Mouse (Mus musculus): ENCODE measurements at regions not wholly inside any gene's neighbourhood (a gene's known extent, or its start where the extent isn't known, plus 50 kb on each side); places are given as distances from the start of the nearest gene placed in this dataset.

DNA sequence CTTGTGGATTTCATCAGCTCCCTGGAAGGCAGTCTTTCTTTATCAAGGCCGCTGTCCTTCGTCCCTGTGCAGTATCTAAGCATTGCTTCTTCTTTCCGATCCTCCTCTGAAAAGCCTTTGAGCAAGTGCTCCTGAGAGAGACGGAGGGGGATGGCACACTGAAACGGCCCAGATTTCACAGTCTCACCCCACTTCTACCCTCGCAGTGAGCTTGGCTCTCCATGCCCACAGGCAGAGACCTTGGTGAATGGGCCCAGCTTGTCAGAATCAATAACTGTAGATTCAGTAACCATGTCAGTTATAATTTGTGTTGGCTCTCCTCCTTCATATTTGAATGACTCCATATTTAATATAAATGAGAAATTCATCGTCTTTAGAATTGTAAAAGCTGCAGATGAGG lies 234.3 kb upstream of the Vstm2b start:
- in situ Hi-C loops (cut with MseI, MboI) = no loop called here

DNA sequence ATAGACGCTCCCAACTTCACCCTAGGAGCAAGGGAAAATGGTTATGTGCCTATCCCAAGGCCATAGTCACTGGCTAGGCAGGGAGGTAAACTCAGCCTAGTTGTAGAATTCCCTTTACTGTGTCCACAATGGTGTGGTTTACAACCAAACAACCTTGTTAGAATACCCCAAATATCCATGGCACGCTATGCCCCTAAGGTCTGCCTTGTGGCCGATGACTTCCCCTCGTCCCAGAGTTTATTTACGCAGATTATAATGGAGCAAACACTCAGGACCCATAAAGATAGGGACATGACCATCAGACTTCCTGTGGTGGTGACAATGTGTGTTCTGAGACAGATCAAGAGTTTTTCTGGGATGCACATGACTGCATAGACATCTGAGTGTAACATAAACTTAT lies 231.5 kb upstream of the Vstm2b start:
- in situ Hi-C loops (cut with MseI, MboI) = no loop called here

DNA sequence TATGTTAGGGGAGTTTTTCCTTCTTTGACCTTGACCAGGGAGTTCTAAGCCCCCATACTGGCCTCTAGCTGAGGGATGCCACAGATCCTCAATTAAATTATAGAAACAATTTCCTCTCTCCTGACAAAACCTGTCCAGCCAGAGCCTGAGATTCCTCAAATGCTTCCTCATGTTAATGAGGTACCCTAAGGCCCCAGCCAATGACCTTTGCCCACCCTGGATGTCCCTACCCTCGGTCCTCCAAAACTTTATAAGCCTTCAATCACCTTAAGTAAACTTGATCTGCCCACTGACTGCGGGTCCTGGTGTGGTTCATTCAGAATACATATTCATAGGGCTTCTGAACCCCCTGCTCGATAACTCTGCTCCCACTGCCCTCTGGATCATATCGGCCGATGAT lies 227.7 kb upstream of the Vstm2b start:
- in situ Hi-C loops (cut with MseI, MboI) = no loop called here

DNA sequence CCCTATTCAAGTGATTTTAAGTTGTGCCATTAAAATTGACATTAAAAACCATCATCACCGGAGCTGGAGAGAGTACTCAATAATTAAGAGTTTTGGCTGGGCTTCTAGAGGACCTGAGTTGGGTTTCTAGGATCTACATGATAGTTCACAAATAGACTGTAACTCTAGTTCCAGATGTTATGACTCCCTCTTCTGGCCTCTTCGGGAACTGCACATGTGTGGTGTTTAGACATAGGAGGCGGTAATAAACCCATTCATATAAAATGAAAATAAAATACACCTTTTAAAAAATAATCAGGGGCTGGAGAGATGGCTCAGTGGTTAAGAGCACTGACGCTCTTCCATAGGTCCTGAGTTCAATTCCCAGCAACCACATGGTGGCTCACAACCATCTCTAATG lies 227.1 kb upstream of the Vstm2b start:
- in situ Hi-C loops (cut with MseI, MboI) = no loop called here

DNA sequence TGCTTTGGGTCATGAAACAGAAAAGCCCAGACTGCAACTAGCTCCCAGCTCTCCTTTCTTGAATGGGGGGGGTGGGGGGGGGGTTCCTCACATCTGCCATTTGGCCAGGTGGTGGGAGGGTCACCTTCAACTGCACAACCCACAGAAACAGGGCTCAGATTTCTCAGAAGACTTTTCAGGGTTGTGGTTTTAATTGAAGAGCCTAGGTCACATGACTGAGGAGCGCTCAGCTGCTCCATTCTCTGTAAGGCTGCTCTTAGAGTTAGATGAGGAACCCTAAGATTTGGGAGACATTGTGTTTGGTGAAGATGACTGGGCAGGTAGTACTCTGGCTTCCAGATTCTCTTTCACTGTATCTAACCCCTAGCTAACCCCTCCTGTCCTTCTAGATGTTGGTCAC lies 225.8 kb upstream of the Vstm2b start:
- in situ Hi-C loops (cut with MseI, MboI) = no loop called here

DNA sequence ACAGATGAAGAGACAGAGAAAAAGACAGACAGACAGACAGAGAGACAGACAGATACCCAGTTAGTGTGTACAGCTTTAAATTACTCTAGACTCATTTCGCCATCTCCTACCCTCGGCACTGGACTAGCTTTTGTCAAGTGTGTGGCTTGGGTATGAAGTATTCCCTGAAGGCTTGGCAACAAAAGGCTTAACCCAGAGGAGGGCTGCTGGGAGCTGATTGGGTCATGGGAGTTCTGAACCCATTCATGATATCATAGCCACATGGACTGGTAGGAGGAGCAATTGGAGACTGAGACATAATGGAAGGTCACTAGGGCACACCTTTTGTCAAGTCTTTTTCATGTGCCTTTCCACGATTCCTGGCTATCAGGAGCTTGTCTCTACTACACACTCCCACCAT lies 223.7 kb upstream of the Vstm2b start:
- in situ Hi-C loops (cut with MseI, MboI) = no loop called here

DNA sequence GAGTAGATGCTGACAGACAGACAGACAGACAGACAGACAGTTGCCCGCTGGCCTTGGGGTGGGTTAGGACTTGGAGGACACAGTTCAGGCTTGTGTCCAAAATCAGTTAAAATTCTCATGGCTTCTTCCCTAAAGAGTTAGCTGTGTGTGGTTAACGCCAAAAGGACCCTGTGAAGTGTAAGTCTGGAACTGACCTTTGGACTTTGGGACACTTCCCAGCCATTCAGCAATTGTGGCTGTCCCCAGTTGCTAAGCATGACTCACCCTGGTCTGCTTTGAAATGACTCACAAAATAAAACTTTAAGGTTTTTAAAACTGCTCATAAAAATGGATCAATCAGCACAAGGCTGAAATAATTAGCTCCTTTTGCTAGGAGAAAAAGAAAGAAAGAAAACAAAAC lies 220.5 kb upstream of the Vstm2b start:
- in situ Hi-C loops (cut with MseI, MboI) = no loop called here

DNA sequence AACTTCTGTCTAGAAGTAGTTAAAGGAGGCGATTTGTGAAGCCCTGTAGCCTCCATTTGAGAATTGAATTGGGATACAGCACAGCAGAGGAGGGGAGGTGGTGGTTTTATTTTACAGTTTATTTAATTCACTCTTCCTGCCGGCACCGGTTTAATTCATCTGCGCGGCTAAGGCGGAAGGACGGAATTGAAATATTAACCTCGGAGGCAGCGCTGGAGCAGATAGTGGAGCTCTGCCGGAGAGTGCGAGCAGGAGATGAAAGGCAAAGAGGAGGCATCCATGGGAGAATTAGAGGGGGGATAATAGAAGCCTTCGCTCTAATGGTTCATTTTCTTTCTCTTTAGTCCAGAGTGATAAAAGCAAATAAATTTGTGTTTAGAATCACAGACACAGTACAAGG lies 217.6 kb upstream of the Vstm2b start:
- in situ Hi-C loops (cut with MseI, MboI) = no loop called here

DNA sequence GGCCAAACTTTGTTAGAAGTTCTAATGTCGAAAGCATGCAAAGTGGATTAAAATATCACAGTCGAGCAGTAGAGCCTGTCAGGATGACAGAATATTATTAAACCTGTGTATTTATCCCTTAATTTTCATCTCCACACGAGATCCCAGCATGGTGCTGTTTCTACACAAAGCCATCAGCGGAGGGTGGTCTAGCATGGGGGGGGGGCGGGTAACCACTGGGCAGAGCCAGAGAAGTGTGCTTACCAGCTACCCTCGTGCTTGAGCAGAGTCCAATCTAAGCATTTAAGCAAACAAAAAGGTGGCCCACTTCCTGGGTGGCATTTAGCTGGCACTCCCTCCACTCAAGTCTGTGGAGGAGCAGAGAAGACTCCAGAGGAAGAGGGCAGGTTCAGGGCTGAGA lies 217.1 kb upstream of the Vstm2b start:
- in situ Hi-C loops (cut with MseI, MboI) = no loop called here

DNA sequence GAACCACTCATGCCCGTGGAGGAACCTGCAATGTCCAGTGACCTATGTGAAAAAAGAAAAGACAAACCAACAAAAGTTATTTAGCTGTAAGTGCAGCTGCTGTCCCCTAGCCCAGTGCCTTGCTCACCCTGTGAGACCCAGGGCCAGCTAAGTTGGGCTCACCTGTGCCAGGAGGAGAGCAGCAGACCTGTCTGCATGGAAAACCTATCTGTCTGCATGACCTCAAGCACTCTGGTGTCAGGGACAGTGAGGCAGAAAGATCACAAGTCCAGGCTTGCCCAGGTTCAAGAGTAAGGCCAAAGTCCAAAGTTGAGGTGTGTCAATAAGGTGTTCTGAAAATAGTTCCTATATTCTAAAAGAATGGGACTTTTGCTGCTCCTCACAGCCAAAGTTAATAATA lies 215.0 kb upstream of the Vstm2b start:
- in situ Hi-C loops (cut with MseI, MboI) = no loop called here

DNA sequence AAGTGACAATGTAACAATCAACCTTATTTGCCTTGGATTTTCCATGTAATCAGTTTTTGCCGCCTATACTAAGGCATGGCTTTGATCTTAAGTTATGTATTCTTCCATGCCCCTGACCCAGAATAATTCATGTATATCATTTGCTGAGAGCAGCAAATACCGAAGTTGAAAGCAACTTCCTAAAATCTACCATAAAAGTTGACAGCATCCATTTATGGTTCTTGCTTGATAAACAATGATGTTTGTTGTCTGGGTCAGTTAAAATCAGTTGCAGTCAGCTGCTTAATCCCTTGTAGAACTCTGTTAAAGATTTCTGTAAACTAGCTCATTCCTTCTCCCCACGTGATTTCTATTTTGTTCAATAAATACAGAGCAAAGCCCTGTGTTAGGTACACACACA lies 214.5 kb upstream of the Vstm2b start:
- in situ Hi-C loops (cut with MseI, MboI) = no loop called here

DNA sequence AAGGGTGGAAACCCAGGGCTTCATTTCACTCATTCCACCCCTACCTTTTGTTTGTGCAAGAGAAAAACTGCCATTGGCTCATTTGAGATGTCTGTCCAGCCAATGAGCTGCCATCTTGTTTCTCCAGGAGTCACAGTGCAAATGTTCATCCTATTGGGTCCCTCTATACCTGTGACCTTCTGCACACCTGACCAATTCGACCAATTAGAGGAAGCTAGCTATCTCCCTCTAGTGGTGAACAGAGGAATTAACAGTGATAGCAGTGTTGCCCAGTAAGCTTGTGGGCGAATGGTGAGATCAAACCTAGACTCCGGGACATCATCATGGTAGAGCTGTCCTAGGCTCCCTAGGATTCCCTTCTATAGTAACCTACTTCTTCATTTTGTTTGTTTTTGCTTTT lies 211.1 kb upstream of the Vstm2b start:
- in situ Hi-C loops (cut with MseI, MboI) = no loop called here

DNA sequence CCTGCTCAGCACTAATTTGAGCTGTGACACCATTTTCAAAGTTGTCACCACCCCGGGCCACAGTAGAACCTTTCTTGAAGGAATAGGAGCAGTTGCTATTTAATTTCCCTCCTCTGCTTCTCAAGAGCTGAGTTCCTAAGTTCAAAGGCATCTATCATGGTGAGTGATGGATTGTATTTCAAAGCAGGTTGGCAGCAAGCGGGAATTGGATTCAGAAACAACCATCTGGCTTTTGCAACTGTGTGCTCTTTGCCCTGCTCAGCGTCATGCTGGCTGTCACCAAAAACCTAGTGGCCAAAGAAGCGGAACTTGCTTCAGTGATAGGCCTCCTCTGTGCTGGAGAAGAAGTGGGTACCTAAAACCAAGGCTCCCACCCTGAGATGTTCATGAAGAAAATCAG lies 209.6 kb upstream of the Vstm2b start:
- in situ Hi-C loops (cut with MseI, MboI) = no loop called here

DNA sequence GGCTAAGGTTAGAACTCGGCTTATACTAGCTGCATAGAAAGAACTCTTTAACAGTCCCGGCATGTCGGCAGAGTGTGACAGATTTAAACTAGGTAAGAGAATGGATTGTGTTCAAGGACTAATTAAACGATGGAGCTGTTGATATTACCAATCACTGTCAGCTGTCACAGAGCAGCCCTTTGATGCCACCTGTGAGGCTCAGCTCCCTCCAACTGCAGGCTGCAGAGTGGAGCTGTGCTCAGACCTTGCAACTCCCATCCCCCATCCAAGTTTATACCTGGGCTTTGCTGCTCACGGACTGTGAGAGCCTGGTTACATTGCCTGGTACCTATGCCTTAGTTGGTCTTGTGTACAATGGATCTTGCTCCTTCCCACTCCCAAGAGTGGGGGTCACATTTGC lies 204.4 kb upstream of the Vstm2b start:
- in situ Hi-C loops (cut with MseI, MboI) = no loop called here

DNA sequence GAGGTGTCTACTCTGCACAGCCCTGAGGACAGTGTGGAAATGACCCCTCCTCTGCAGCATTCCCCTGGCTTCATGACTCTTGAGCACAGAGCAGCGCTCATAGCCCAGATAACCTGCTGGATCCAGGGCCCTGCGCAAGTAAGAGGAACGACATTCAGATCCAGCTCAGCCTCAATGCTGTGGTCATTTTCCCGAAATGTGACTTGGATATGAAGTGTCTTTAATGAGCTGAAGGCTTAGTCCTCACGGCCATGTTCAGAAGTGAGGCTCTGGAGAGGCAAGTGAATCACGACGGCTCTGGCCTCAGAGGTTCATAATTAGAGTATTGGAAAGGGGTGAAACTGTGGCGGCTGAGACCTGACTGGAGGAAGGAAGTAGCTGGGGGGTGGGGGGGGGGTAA lies 200.6 kb upstream of the Vstm2b start:
- in situ Hi-C loops (cut with MseI, MboI) = no loop called here

DNA sequence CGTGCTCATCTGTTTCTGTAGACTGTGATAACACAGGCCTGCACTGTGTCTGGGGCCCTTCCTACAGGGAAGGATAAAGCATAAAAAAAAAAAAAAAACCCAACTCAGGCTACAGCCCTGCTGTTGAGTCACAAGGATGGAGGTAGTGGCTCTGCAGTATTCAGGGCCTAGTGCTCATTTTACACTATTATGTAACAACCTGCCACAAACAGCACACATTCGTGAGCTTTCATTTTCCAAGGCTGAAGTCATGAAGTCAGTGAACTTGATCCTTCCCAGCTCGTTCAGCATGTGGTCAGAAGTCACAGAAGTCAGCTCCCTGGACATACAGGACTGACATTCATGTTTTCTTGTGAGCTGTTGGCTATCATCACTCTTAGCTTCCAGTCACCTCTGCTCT lies 199.8 kb upstream of the Vstm2b start:
- in situ Hi-C loops (cut with MseI, MboI) = no loop called here

DNA sequence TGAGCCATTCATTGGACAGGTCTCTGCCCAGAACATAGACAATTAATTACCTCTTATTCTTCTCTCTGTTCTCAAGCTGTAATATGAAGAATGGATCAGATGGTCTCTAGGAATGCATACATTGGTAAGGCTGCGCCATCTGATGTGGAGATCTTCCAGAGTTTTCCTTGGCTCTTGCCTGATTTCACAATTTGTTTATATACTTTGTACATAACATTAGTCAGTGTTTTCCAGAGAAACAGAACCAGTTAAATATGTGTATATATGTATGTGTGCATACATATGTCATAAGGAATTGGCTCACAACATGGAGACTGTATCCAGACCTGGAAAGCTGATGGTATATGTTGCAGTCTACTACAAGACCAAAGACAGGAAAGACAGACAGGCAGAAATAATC lies 198.5 kb upstream of the Vstm2b start:
- in situ Hi-C loops (cut with MseI, MboI) = no loop called here

DNA sequence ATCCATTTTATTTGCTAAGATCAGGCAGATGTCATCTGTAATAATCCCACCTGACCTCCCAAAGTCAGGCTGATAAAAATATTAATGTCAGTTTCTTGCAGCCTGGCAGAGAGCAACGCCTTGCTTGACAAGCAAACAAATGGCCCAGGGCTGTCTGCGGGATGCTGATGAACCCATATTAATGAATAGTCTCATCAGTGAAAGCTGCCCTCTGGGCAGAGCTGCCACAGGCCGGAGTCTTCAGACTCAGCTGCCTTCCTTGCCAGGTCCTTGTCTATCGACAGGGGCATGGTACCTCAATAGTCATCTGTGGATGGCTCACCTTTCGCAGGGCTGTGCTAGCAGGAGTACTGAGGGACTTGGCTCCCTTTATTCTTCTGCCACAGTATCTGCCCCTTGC lies 197.5 kb upstream of the Vstm2b start:
- in situ Hi-C loops (cut with MseI, MboI) = no loop called here

DNA sequence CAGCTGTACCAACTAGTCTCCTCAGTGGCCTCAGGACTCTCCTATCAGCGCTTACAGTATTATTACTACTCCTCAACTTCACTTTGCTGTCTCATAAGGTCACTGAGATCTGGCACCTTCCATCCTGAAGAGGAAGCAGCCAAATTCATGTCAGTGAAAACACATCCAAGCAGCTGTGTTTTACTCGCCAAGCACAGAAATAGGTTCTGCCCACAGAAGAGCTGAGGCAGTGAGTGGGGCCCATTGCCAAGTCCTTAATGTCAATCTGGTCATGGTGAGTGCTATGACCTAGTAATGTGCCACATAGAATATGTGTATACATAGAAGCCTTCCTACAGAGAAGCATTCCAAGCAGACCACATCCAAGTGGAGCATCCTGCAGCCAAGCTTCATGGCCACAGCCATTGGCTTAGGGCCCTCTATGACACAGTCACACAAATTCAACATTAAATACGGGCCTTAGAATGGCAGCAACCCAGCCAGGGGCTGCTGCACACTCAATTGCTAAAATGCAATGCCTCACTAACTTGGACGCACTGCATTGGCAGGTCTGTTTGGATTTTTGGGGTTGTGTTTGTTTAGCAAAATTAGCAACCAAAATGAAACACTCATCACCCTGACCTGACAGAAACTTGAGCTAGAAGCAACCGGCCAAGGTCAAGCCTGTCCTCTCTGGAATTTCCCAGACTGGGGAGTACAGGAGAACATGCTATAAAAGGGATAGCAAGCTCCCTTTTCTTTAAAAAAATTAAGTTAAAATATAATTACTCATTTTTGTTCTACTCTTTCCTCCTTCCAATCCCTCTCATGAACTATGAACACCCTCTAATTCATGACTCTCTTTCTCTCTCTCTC lies 195.7 kb upstream of the Vstm2b start:
- in situ Hi-C loops (cut with MseI, MboI) = no loop called here

DNA sequence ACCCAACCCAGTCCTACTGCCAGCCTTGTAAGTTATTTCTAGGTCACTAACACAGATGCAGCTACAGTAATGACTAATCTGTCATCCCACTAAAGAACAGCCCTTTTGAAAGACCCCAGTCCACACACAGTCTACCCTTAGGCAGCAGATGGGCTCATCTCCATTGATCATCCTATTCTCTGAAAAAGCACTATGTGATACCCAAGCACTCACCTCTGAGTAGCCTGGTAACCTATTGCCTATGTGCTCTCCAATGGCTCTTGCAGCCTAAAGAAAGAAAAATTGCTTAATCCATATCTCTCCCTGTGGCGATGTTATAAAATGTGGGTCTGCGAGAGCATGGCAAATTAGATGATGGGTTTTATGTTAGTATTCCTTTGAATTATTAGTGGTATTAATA lies 189.9 kb upstream of the Vstm2b start:
- in situ Hi-C loops (cut with MseI, MboI) = no loop called here

DNA sequence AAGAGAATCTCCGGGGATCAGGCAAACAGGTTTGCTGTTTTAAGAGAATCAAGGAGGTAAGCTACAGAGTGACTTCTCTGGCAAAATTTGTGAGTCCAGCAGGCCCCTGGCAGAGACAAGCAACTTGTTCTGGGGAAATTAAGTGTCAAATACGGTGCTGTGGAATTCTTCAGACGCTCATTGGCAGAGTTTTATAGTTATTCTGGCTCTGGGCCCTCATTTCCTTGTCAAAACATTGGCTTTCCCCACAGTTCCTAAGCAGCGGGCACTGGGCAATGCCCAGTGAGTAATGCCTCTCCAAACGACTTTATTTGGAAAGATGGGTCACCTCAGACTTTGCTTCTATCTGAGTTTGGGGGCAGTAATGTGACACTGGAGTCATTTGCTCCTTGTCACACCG lies 180.1 kb upstream of the Vstm2b start:
- in situ Hi-C loops (cut with MseI, MboI) = no loop called here

DNA sequence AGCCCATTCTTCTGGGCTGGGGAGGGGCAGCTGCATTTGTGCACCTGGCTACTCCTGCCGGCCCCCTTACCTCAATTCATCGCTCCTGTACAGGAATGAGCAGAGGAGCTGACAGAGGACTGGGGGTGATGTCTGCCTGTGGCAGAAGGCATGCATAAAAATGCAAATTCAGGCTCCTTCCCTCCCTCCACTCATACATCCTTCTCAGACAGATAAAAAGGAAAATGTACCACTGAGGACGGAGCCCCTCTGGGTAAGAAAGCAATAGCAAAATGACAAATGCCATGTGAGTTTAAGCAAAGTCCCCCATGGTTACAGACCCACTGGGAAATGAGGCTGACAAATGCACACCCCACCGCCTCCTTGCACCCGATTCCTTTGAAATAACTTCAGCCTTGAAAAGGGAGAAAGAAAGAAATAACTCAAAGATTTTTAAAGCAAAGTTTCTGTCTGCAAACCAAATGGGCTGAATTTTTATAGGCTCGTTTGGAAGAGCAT lies 161.1 kb upstream of the Vstm2b start:
- in situ Hi-C loops (cut with MseI, MboI) = no loop called here

DNA sequence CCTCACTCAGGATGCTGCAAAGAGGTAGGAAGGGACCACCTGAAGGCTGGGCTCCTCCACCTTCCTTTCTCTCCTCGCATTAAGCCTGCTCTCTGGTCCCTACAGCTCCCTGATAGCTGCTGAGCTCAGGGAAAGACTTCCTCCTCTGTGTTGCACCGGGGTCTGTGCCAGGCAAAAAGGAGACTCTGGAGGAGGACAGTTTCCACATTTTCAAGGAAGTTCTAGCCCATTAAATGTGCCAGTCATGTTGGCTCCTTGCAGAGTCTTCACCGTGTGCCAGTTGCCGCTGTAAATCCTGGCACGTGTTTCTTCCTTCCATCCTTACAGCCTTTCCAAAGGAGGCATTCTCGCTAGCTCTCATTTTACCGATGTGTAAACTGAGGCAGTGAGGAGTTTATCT lies 160.6 kb upstream of the Vstm2b start:
- in situ Hi-C loops (cut with MseI, MboI) = no loop called here

DNA sequence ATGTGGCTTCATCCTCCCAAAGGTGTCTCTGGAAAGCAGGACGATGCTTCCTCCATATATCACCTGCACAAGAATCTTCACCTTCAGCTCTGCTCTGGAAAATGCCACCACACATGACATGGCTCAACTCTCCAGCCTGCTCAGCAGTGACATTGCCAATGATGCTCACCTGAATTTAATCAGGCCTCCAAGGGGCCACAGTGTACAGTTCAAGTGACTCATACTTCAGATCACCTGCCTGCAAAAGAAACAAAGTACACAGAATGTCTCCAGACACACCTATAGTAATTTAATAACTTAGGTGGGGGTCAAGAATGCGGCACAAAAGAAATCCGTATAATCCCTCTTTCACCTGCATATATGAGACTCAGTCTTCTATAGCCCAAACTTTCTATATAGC lies 160.0 kb upstream of the Vstm2b start:
- in situ Hi-C loops (cut with MseI, MboI) = no loop called here
